In the genomic region with DNA sequence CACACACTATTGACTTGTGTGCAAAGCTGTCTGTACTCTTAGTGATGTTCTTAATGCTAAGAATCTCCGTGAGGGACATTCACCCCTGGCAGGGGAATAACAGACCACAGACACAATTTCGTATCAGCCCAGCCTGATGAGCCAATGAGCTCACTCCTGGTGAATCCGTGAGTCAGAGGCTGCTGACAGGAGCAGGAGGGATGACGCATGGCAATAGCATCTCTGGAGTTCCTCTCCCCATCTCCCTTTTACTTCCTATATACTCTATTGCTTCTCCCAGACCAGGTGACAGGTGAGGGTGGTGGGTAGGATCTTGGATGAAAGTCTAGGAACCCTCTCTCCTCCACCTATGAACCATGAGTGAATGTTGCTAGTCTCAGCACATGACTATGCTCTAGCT, we compare ENCODE assay signal across 20 mouse cellular contexts. TPM values are rescaled to one million over a fixed set of nuclear protein-coding genes. Genes with fewer than 3 reads are reported as not detected.
DNase-seq lines count a peak whose midpoint lies in the region; ATAC-seq and TF ChIP-seq lines count a peak whose summit lies in the region.
"Had no signal": no experiment of that assay in that cellular context is flagged by ENCODE, and none has a peak within 500 bp of the region (broad histone marks: within the 10 kb centered on the region; RNA-seq: fewer than 3 reads in every experiment).

No protein-coding gene starts in this region.

- no peak overlapping the region for H3K4me3 ChIP-seq in heart, embryonic 15.5 days
- H3K4me3 ChIP-seq in heart, embryonic 11.5 days (ENCODE audit: low read depth, low read length): no peak overlapping the region
- no peak overlapping the region for H3K4me3 ChIP-seq in intestine, postnatal 0 days (ENCODE audit: low read depth, low read length)
- H3K4me3 ChIP-seq in limb, embryonic 10.5 days: no peak overlapping the region

- H3K9me3 ChIP-seq in heart, embryonic 15.5 days (replicated peaks): no peaks in the 10 kb centered on the region
- H3K9me3 ChIP-seq in heart, embryonic 11.5 days (replicated peaks; ENCODE audit: control insufficient read depth, low read length): no peaks in the 10 kb centered on the region
- no peaks in the 10 kb centered on the region for H3K9me3 ChIP-seq in intestine, postnatal 0 days (ENCODE audit: control insufficient read depth)
- no peaks in the 10 kb centered on the region for H3K9me3 ChIP-seq in limb, embryonic 10.5 days (replicated peaks)
- H3K9me3 ChIP-seq: G1E had no signal

- no peak overlapping the region for H3K4me2 ChIP-seq in heart, embryonic 15.5 days
- H3K4me2 ChIP-seq in heart, embryonic 11.5 days: no peak overlapping the region
- no peak overlapping the region for H3K4me2 ChIP-seq in intestine, postnatal 0 days (replicated peaks; ENCODE audit: low read depth)
- H3K4me2 ChIP-seq: midbrain, embryonic 11.5 days had no signal

- peak; percentile 80 for DNase-seq in MN1 (ENCODE audit: low spot score)
- DNase-seq in adrenal gland, postnatal 25 days: peak; percentile 19
- no peak for DNase-seq in limb, embryonic 10.5 days (ENCODE audit: low spot score)
- no peak for DNase-seq in ovary, postnatal 14 days (ENCODE audit: low spot score)
- no peak for DNase-seq in urinary bladder, postnatal 36 days (ENCODE audit: low spot score in 2 of 2)
- DNase-seq: cerebellum, adult 11-12 months; cerebellum, postnatal 36 days; kidney, adult 9 months; lung, adult 18-20 months; retina, postnatal 1 day; right cerebral cortex, postnatal 4 days had no signal

- ATAC-seq in heart, embryonic 15.5 days (replicated peaks; ENCODE audit: insufficient number of reproducible peaks, insufficient read depth, low FRiP score, low read depth): 0 out of 2 replicates have a peak, but pooled peaks have one; percentile 10
- ATAC-seq in heart, embryonic 11.5 days (replicated peaks; ENCODE audit: insufficient number of reproducible peaks, low FRiP score, low TSS enrichment): no peak
- peak; percentile 85 for ATAC-seq in intestine, postnatal 0 days
- ATAC-seq: CD4-positive, CD25-positive, alpha-beta regulatory T cell, adult 4 months; forebrain, embryonic 14.5 days; hindbrain, embryonic 16.5 days had no signal

- H3K9ac ChIP-seq in heart, embryonic 15.5 days: no peak overlapping the region
- H3K9ac ChIP-seq in heart, embryonic 11.5 days (ENCODE audit: low read depth, low read length): no peak overlapping the region
- no peak overlapping the region for H3K9ac ChIP-seq in intestine, postnatal 0 days (ENCODE audit: low read depth, low read length)

- no peaks in the 10 kb centered on the region for H3K36me3 ChIP-seq in heart, embryonic 15.5 days
- H3K36me3 ChIP-seq in heart, embryonic 11.5 days (ENCODE audit: control insufficient read depth, insufficient read depth, low read length): no peaks in the 10 kb centered on the region
- no peaks in the 10 kb centered on the region for H3K36me3 ChIP-seq in intestine, postnatal 0 days (ENCODE audit: control insufficient read depth, insufficient read depth)
- H3K36me3 ChIP-seq in limb, embryonic 10.5 days: no peaks in the 10 kb centered on the region
- H3K36me3 ChIP-seq: G1E had no signal

- no peak for TF ChIP-seq CTCF in intestine, postnatal 0 days (IDR thresholded peaks at IDR 0.05; ENCODE audit: low read depth)

- H3K4me1 ChIP-seq in heart, embryonic 15.5 days (replicated peaks): no peaks in the 10 kb centered on the region
- no peaks in the 10 kb centered on the region for H3K4me1 ChIP-seq in heart, embryonic 11.5 days (ENCODE audit: control insufficient read depth, insufficient read depth, low read length)
- H3K4me1 ChIP-seq in intestine, postnatal 0 days (replicated peaks; ENCODE audit: control insufficient read depth, insufficient read depth, low read length): no peaks in the 10 kb centered on the region
- H3K4me1 ChIP-seq in limb, embryonic 10.5 days: no peaks in the 10 kb centered on the region

- H3K27ac ChIP-seq in heart, embryonic 15.5 days: no peak overlapping the region
- no peak overlapping the region for H3K27ac ChIP-seq in heart, embryonic 11.5 days (ENCODE audit: low read depth, low read length)
- H3K27ac ChIP-seq in intestine, postnatal 0 days (ENCODE audit: low read depth, low read length): no peak overlapping the region
- no peak overlapping the region for H3K27ac ChIP-seq in limb, embryonic 10.5 days
- H3K27ac ChIP-seq: macrophage had no signal

- 22% methylated on average over 4 of the region's 4 CpGs for WGBS in heart, embryonic 15.5 days
- WGBS in heart, embryonic 11.5 days (ENCODE audit: insufficient replicate concordance): 40% methylated on average over 4 of the region's 4 CpGs
- WGBS in intestine, postnatal 0 days: 42% methylated on average over 4 of the region's 4 CpGs
- 65% methylated on average over 4 of the region's 4 CpGs for WGBS in limb, embryonic 10.5 days

- H3K27me3 ChIP-seq in heart, embryonic 15.5 days: no peaks in the 10 kb centered on the region; the same call in 1 of the 2 replicates
- H3K27me3 ChIP-seq in heart, embryonic 11.5 days (ENCODE audit: control insufficient read depth, insufficient read depth, low read length): no peaks in the 10 kb centered on the region
- H3K27me3 ChIP-seq in intestine, postnatal 0 days (replicated peaks; ENCODE audit: control insufficient read depth, insufficient read depth, low read length): no peaks in the 10 kb centered on the region
- H3K27me3 ChIP-seq in limb, embryonic 10.5 days (ENCODE audit: low read depth, poor library complexity, severe bottlenecking): 0 out of 2 replicates have a peak, but pooled peaks cover 13% of the 10 kb centered on the region

RNA-seq across cellular contexts. Expression of a gene that starts 28.2 kb away (rescaled TPM):
- 37.8 and 41.1 TPM in 2 replicates for polyA plus RNA-seq in heart, embryonic 15.5 days (2015; fragmentation: Nextera tagmentation; extraction: Ambion mirVana)
- polyA plus RNA-seq in heart, embryonic 11.5 days (2014; fragmentation: Nextera tagmentation; extraction: Ambion mirVana): 16.4 and 22.8 TPM in 2 replicates
- 51.2 and 53.0 TPM in 2 replicates for total RNA-seq in adrenal gland, postnatal 25 days (2021)
- 36.9 and 38.9 TPM in 2 replicates for polyA plus RNA-seq in intestine, postnatal 0 days (2015; fragmentation: Nextera tagmentation; extraction: Ambion mirVana)
- polyA plus RNA-seq in limb, embryonic 10.5 days (2016; fragmentation: Nextera tagmentation; extraction: Ambion mirVana): 18.1 and 18.5 TPM in 2 replicates

Comparison
In these comparisons a context has a peak if more than half of its experiments do, and no peak if none do; other contexts are left out.
1. DNase-seq: peak in MN1 (single experiment) and adrenal gland, postnatal 25 days (single experiment); none in limb, embryonic 10.5 days (single experiment), ovary, postnatal 14 days (single experiment) and urinary bladder, postnatal 36 days (0 of 2).